Comparison of ENCODE assay signal across 11 mouse cellular contexts in genomic region chr7:72342822-72343221, GRCm38 (mm10). TPM values are rescaled to one million over a fixed set of nuclear protein-coding genes. Genes with fewer than 3 reads are reported as not detected.
DNase-seq lines count a peak whose midpoint lies in the region; ATAC-seq and TF ChIP-seq lines count a peak whose summit lies in the region.
"Had no signal": no experiment of that assay in that cellular context is flagged by ENCODE, and none has a peak within 500 bp of the region (broad histone marks: within the 10 kb centered on the region; RNA-seq: fewer than 3 reads in every experiment).

No protein-coding gene starts in this region.

- no peak overlapping the region for H3K4me2 ChIP-seq in lung, embryonic 14.5 days
- H3K4me2 ChIP-seq: heart, embryonic 11.5 days; hindbrain, embryonic 15.5 days had no signal

- intact Hi-C loops in heart, postnatal 36 days (cut with DNase I), result no loop called here

- H3K9me3 ChIP-seq in lung, embryonic 14.5 days (ENCODE audit: low read depth, low read length), result no peaks in the 10 kb centered on the region
- H3K9me3 ChIP-seq: hindbrain, embryonic 15.5 days had no signal

- no peaks in the 10 kb centered on the region for H3K36me3 ChIP-seq in lung, embryonic 14.5 days (ENCODE audit: insufficient read depth)
- H3K36me3 ChIP-seq: hindbrain, embryonic 15.5 days had no signal

- no peak for TF ChIP-seq POLR2A in lung, adult 2 months (IDR thresholded peaks at IDR 0.05; ENCODE audit: borderline replicate concordance, extremely low read depth, low read depth, low read length)

- no peak overlapping the region for H3K4me3 ChIP-seq in lung, embryonic 14.5 days (ENCODE audit: low read depth, low read length)
- H3K4me3 ChIP-seq in lung, adult 2 months (replicated peaks; ENCODE audit: extremely low read depth, low read depth, low read length), result no peak overlapping the region
- H3K4me3 ChIP-seq: erythroblast, embryonic 14.5 days; hindbrain, embryonic 15.5 days had no signal

- H3K9ac ChIP-seq in lung, embryonic 14.5 days, result no peak overlapping the region
- H3K9ac ChIP-seq: hindbrain, embryonic 15.5 days had no signal

- ATAC-seq in lung, embryonic 14.5 days (ENCODE audit: insufficient read depth), result no peak
- ATAC-seq: midbrain, embryonic 16.5 days had no signal

- peak; percentile 23; the same call in 1 of the 2 replicates for TF ChIP-seq CTCF in lung, embryonic 14.5 days (IDR thresholded peaks at IDR 0.05; ENCODE audit: low read depth)
- TF ChIP-seq CTCF in lung, adult 2 months (IDR thresholded peaks at IDR 0.05; ENCODE audit: insufficient read depth, low read length), result no peak

- WGBS in lung, embryonic 14.5 days, result 53% methylated on average over 2 of the region's 2 CpGs
- WGBS in lung, adult 2 months, result 53% methylated on average over 2 of the region's 2 CpGs

- DNase-seq in lung, embryonic 14.5 days, result peak; percentile 8
- no peak for DNase-seq in lung, adult 2 months
- peak; percentile 65 for DNase-seq in ES-CJ7 (ENCODE audit: low read depth, low spot score)
- DNase-seq in lung, postnatal 25 days (ENCODE audit: low spot score), result peak; percentile 18
- peak; percentile 19 to 27 for DNase-seq in thymus, postnatal 36 days
- DNase-seq in frontal cortex, postnatal 25 days (ENCODE audit: low spot score in 2 of 2), result no peak
- no peak for DNase-seq in heart, postnatal 36 days

- no peak overlapping the region for H3K27ac ChIP-seq in lung, embryonic 14.5 days (ENCODE audit: low read depth)
- H3K27ac ChIP-seq: hindbrain, embryonic 15.5 days had no signal

- no peaks in the 10 kb centered on the region for H3K27me3 ChIP-seq in lung, embryonic 14.5 days (ENCODE audit: insufficient read depth, low read length)
- H3K27me3 ChIP-seq: hindbrain, embryonic 15.5 days had no signal

- no peaks in the 10 kb centered on the region for H3K4me1 ChIP-seq in lung, embryonic 14.5 days (ENCODE audit: insufficient read depth)
- no peaks in the 10 kb centered on the region for H3K4me1 ChIP-seq in lung, adult 2 months (ENCODE audit: control insufficient read depth, insufficient read depth, low read length)
- H3K4me1 ChIP-seq: hindbrain, embryonic 15.5 days had no signal

RNA-seq across cellular contexts. Expression of gene Mctp2, which starts 36.4 kb away (rescaled TPM):
- polyA plus RNA-seq in lung, embryonic 14.5 days (2014; fragmentation: Nextera tagmentation; extraction: Ambion mirVana), result 2.8 and 3.8 TPM in 2 replicates
- polyA plus RNA-seq in lung, adult 2 months (2012; rRNA removed), result 1.3 and 1.7 TPM in 2 replicates
- under 1 TPM; 0.22 to 0.39 TPM for total RNA-seq in heart, postnatal 36 days (2021)
- polyA plus RNA-seq: erythroblast, embryonic 14.5 days had no signal

Comparison
In these comparisons a context has a peak if more than half of its experiments do, and no peak if none do; other contexts are left out.
1. DNase-seq: peak in lung, embryonic 14.5 days (single experiment), ES-CJ7 (single experiment), lung, postnatal 25 days (single experiment) and thymus, postnatal 36 days (2 of 2); none in lung, adult 2 months (single experiment), frontal cortex, postnatal 25 days (0 of 2) and heart, postnatal 36 days (0 of 2).